Comparison of ENCODE assay signal across 25 mouse cellular contexts in genomic region chr2:49918132-49918531, GRCm38 (mm10).
A peak's percentile ranks its signal among the peaks of the same experiment; 100 is the strongest.
DNase-seq lines count a peak whose midpoint lies in the region; ATAC-seq lines count a peak whose summit lies in the region.
"Had no signal": no experiment of that assay in that cellular context is flagged by ENCODE, and none has a peak within 500 bp of the region (broad histone marks: within the 10 kb centered on the region; RNA-seq: fewer than 3 reads in every experiment).

No protein-coding gene starts in this region.

- no peak overlapping the region for H3K4me3 ChIP-seq in forebrain, embryonic 12.5 days (replicated peaks)
- H3K4me3 ChIP-seq in forebrain, embryonic 10.5 days, result no peak overlapping the region
- no peak overlapping the region for H3K4me3 ChIP-seq in hindbrain, embryonic 13.5 days
- H3K4me3 ChIP-seq in hindbrain, embryonic 14.5 days (replicated peaks; ENCODE audit: low read length), result no peak overlapping the region
- no peak overlapping the region for H3K4me3 ChIP-seq in forebrain, embryonic 15.5 days
- H3K4me3 ChIP-seq: embryonic facial prominence, embryonic 15.5 days; erythroblast, embryonic 14.5 days; heart, adult 2 months; heart, embryonic 15.5 days; hindbrain, embryonic 10.5 days had no signal

- 71% methylated on average over 4 of the region's 4 CpGs for WGBS in forebrain, embryonic 12.5 days
- 88% methylated on average over 4 of the region's 4 CpGs for whole genome bisulfite sequencing in forebrain, embryonic 10.5 days
- 77% methylated on average over 4 of the region's 4 CpGs for WGBS in hindbrain, embryonic 13.5 days
- 77% methylated on average over 4 of the region's 4 CpGs for whole genome bisulfite sequencing in hindbrain, embryonic 14.5 days
- 55% methylated on average over 4 of the region's 4 CpGs for WGBS in forebrain, embryonic 15.5 days

- no peaks in the 10 kb centered on the region for H3K27me3 ChIP-seq in forebrain, embryonic 12.5 days
- no peaks in the 10 kb centered on the region for H3K27me3 ChIP-seq in forebrain, embryonic 10.5 days (ENCODE audit: poor library complexity, severe bottlenecking)
- H3K27me3 ChIP-seq in hindbrain, embryonic 13.5 days, result no peaks in the 10 kb centered on the region
- no peaks in the 10 kb centered on the region for H3K27me3 ChIP-seq in hindbrain, embryonic 14.5 days (ENCODE audit: control insufficient read depth, insufficient read depth, low read length)
- no peaks in the 10 kb centered on the region for H3K27me3 ChIP-seq in forebrain, embryonic 15.5 days
- H3K27me3 ChIP-seq: embryonic facial prominence, embryonic 15.5 days; heart, embryonic 15.5 days had no signal

- DNase-seq in forebrain, embryonic 10.5 days (ENCODE audit: extremely low spot score, low spot score), result no peak
- no peak for DNase-seq in hindbrain, embryonic 14.5 days (ENCODE audit: low spot score)
- no peak for DNase-seq in layer of hippocampus, postnatal 25 days (ENCODE audit: extremely low spot score in 1 of 2, low spot score in 1 of 2)
- no peak for DNase-seq in kidney, adult 11 months
- DNase-seq: adrenal gland, adult 8-10 months; adrenal gland, postnatal 36 days; B cell, adult 2 months; cerebellum, adult 11 months; cerebellum, adult 8-10 months; cerebellum, postnatal 14 days; gastrocnemius, postnatal 10 days; heart, adult 2 months; heart, postnatal 14 days; kidney, adult 8-10 months had no signal

- H3K36me3 ChIP-seq in forebrain, embryonic 12.5 days (replicated peaks), result no peaks in the 10 kb centered on the region
- no peaks in the 10 kb centered on the region for H3K36me3 ChIP-seq in forebrain, embryonic 10.5 days (replicated peaks)
- no peaks in the 10 kb centered on the region for H3K36me3 ChIP-seq in hindbrain, embryonic 13.5 days
- H3K36me3 ChIP-seq in hindbrain, embryonic 14.5 days (replicated peaks; ENCODE audit: control insufficient read depth, insufficient read depth), result no peaks in the 10 kb centered on the region
- H3K36me3 ChIP-seq in forebrain, embryonic 15.5 days, result no peaks in the 10 kb centered on the region
- H3K36me3 ChIP-seq: embryonic facial prominence, embryonic 15.5 days; G1E; heart, embryonic 15.5 days; hindbrain, embryonic 10.5 days had no signal

- 0 out of 2 replicates have a peak overlapping the region, but pooled peaks have one; percentile 14 for H3K27ac ChIP-seq in forebrain, embryonic 12.5 days
- no peak overlapping the region for H3K27ac ChIP-seq in forebrain, embryonic 10.5 days
- peak overlapping the region; percentile 30; the same call in 1 of the 2 replicates for H3K27ac ChIP-seq in hindbrain, embryonic 13.5 days
- no peak overlapping the region for H3K27ac ChIP-seq in hindbrain, embryonic 14.5 days
- H3K27ac ChIP-seq in forebrain, embryonic 15.5 days (replicated peaks), result peak overlapping the region; percentile 80
- H3K27ac ChIP-seq: embryonic facial prominence, embryonic 15.5 days; heart, adult 2 months; heart, embryonic 15.5 days; hindbrain, embryonic 10.5 days had no signal

- no peak for ATAC-seq in forebrain, embryonic 12.5 days (ENCODE audit: low FRiP score)
- no peak for ATAC-seq in hindbrain, embryonic 13.5 days (ENCODE audit: low FRiP score)
- no peak for ATAC-seq in hindbrain, embryonic 14.5 days (ENCODE audit: low FRiP score)
- 0 out of 2 replicates have a peak, but pooled peaks have one; percentile 36 for ATAC-seq in forebrain, embryonic 15.5 days (replicated peaks)
- ATAC-seq: CD4-positive, CD25-positive, alpha-beta regulatory T cell, adult 4 months; inflammation-experienced regulatory T-cells, adult 6 months had no signal

- H3K4me2 ChIP-seq in forebrain, embryonic 12.5 days, result no peak overlapping the region
- no peak overlapping the region for H3K4me2 ChIP-seq in hindbrain, embryonic 13.5 days
- no peak overlapping the region for H3K4me2 ChIP-seq in hindbrain, embryonic 14.5 days (replicated peaks)
- no peak overlapping the region for H3K4me2 ChIP-seq in forebrain, embryonic 15.5 days (replicated peaks)
- H3K4me2 ChIP-seq: embryonic facial prominence, embryonic 15.5 days; heart, embryonic 11.5 days; heart, embryonic 15.5 days had no signal

- H3K9ac ChIP-seq in forebrain, embryonic 12.5 days, result no peak overlapping the region
- H3K9ac ChIP-seq in hindbrain, embryonic 13.5 days, result 0 out of 2 replicates have a peak overlapping the region, but pooled peaks have one; percentile 13
- H3K9ac ChIP-seq in hindbrain, embryonic 14.5 days, result no peak overlapping the region
- H3K9ac ChIP-seq in forebrain, embryonic 15.5 days (replicated peaks), result no peak overlapping the region
- H3K9ac ChIP-seq: embryonic facial prominence, embryonic 15.5 days; heart, embryonic 15.5 days had no signal

- H3K9me3 ChIP-seq in forebrain, embryonic 12.5 days, result no peaks in the 10 kb centered on the region
- no peaks in the 10 kb centered on the region for H3K9me3 ChIP-seq in forebrain, embryonic 10.5 days
- no peaks in the 10 kb centered on the region for H3K9me3 ChIP-seq in hindbrain, embryonic 13.5 days
- no peaks in the 10 kb centered on the region for H3K9me3 ChIP-seq in hindbrain, embryonic 14.5 days (ENCODE audit: control insufficient read depth, low read length)
- no peaks in the 10 kb centered on the region for H3K9me3 ChIP-seq in forebrain, embryonic 15.5 days
- H3K9me3 ChIP-seq: embryonic facial prominence, embryonic 15.5 days; heart, embryonic 15.5 days; hindbrain, embryonic 10.5 days had no signal

- H3K4me1 ChIP-seq in forebrain, embryonic 12.5 days, result peaks cover 20% of the 10 kb centered on the region; the same call in 1 of the 2 replicates
- peaks cover 45% of the 10 kb centered on the region for H3K4me1 ChIP-seq in forebrain, embryonic 10.5 days
- peaks cover 25% of the 10 kb centered on the region for H3K4me1 ChIP-seq in hindbrain, embryonic 13.5 days (replicated peaks)
- 0 out of 2 replicates have a peak, but pooled peaks cover 7% of the 10 kb centered on the region for H3K4me1 ChIP-seq in hindbrain, embryonic 14.5 days (replicated peaks; ENCODE audit: control insufficient read depth, insufficient read depth, low read length)
- peaks cover 26% of the 10 kb centered on the region for H3K4me1 ChIP-seq in forebrain, embryonic 15.5 days
- H3K4me1 ChIP-seq: heart, embryonic 15.5 days had no signal

Comparison
In these comparisons a context has a peak if more than half of its experiments do, and no peak if none do; other contexts are left out.
1. H3K27ac ChIP-seq: peak in forebrain, embryonic 12.5 days (single experiment), hindbrain, embryonic 13.5 days (single experiment) and forebrain, embryonic 15.5 days (single experiment); none in forebrain, embryonic 10.5 days (single experiment) and hindbrain, embryonic 14.5 days (single experiment).